Comparison of ENCODE assay signal across 11 mouse cellular contexts in genomic region chr9:97011454-97012195, GRCm38 (mm10). TPM values are rescaled to one million over a fixed set of nuclear protein-coding genes. Genes with fewer than 3 reads are reported as not detected.
DNase-seq lines count a peak whose midpoint lies in the region; ATAC-seq lines count a peak whose summit lies in the region.
"Had no signal": no experiment of that assay in that cellular context is flagged by ENCODE, and none has a peak within 500 bp of the region (broad histone marks: within the 10 kb centered on the region; RNA-seq: fewer than 3 reads in every experiment).

No protein-coding gene starts in this region.

- H3K4me1 ChIP-seq in midbrain, embryonic 11.5 days (ENCODE audit: control insufficient read depth, insufficient read depth, low read length), result peaks cover 53% of the 10 kb centered on the region
- H3K4me1 ChIP-seq: liver, embryonic 12.5 days had no signal

- ATAC-seq in midbrain, embryonic 11.5 days (ENCODE audit: low FRiP score), result no peak
- ATAC-seq: liver, embryonic 12.5 days had no signal

- intact Hi-C loops in gastrocnemius, postnatal 36 days (cut with DNase I), result no loop called here
- intact Hi-C loops in gastrocnemius, postnatal 14 days (cut with DNase I; ENCODE audit: low total_unique reads), result no loop called here

- no peaks in the 10 kb centered on the region for H3K27me3 ChIP-seq in midbrain, embryonic 11.5 days (ENCODE audit: control insufficient read depth, insufficient read depth, low read length)
- H3K27me3 ChIP-seq: embryonic facial prominence, embryonic 12.5 days had no signal

- H3K27ac ChIP-seq in midbrain, embryonic 11.5 days (ENCODE audit: low read depth, low read length), result no peak overlapping the region; the same call in 1 of the 2 replicates
- H3K27ac ChIP-seq: embryonic facial prominence, embryonic 12.5 days; liver, embryonic 12.5 days had no signal

- H3K36me3 ChIP-seq in midbrain, embryonic 11.5 days (ENCODE audit: control insufficient read depth, insufficient read depth, low read length), result no peaks in the 10 kb centered on the region; the same call in 1 of the 2 replicates
- H3K36me3 ChIP-seq: liver, embryonic 12.5 days had no signal

- H3K9ac ChIP-seq in midbrain, embryonic 11.5 days (ENCODE audit: low read length), result no peak overlapping the region; the same call in 1 of the 2 replicates
- H3K9ac ChIP-seq: embryonic facial prominence, embryonic 12.5 days; liver, embryonic 12.5 days had no signal

- H3K4me2 ChIP-seq in midbrain, embryonic 11.5 days, result peak overlapping the region; percentile 34; the same call in 1 of the 2 replicates
- H3K4me2 ChIP-seq: embryonic facial prominence, embryonic 12.5 days; liver, embryonic 12.5 days had no signal

- H3K9me3 ChIP-seq in midbrain, embryonic 11.5 days (ENCODE audit: control insufficient read depth, low read length), result no peaks in the 10 kb centered on the region
- H3K9me3 ChIP-seq: embryonic facial prominence, embryonic 12.5 days; liver, embryonic 12.5 days had no signal

- WGBS in midbrain, embryonic 11.5 days, result 53% methylated on average over 15 of the region's 15 CpGs

- peak; percentile 49 for DNase-seq in gastrocnemius, postnatal 10 days
- no peak for DNase-seq in gastrocnemius, postnatal 36 days
- peak; percentile 74 for DNase-seq in adrenal gland, adult 2 months
- DNase-seq in frontal cortex, postnatal 10 days (ENCODE audit: low spot score in 2 of 2), result peak; percentile 38 to 53
- DNase-seq in midbrain, embryonic 11.5 days (ENCODE audit: low spot score, missing footprints), result peak; percentile 82
- no peak for DNase-seq in urinary bladder, postnatal 10 days (ENCODE audit: low spot score)
- DNase-seq in gastrocnemius, postnatal 14 days, result no peak
- DNase-seq in spleen, postnatal 14 days (ENCODE audit: low spot score in 2 of 2), result no peak

- no peak overlapping the region for H3K4me3 ChIP-seq in midbrain, embryonic 11.5 days (ENCODE audit: low read depth, low read length)
- H3K4me3 ChIP-seq: embryonic facial prominence, embryonic 12.5 days; liver, embryonic 12.5 days had no signal

RNA-seq across cellular contexts. Expression of gene Spsb4, which starts 7.0 kb away (rescaled TPM):
- 1 to 10 TPM; 5.6 to 7.8 TPM for total RNA-seq in gastrocnemius, postnatal 10 days (2021)
- 1 to 10 TPM; 1.4 to 4.1 TPM for total RNA-seq in gastrocnemius, postnatal 36 days (2021)
- 1 to 10 TPM; 1.5 to 1.6 TPM for total RNA-seq in adrenal gland, adult 2 months (2021)
- polyA plus RNA-seq in adrenal gland, adult 2 months (2012; rRNA removed), result 1.6 and 2.0 TPM in 2 replicates
- 107 and 115 TPM in 2 replicates for polyA plus RNA-seq in midbrain, embryonic 11.5 days (2014; fragmentation: Nextera tagmentation; extraction: Ambion mirVana)
- total RNA-seq in gastrocnemius, postnatal 14 days (2021), result 1 to 10 TPM; 2.6 to 6.3 TPM
- total RNA-seq: neutrophil, adult 5-6 weeks had no signal

Comparison
In these comparisons a context has a peak if more than half of its experiments do, and no peak if none do; other contexts are left out.
1. DNase-seq: peak in gastrocnemius, postnatal 10 days (single experiment), adrenal gland, adult 2 months (single experiment), frontal cortex, postnatal 10 days (2 of 2) and midbrain, embryonic 11.5 days (single experiment); none in gastrocnemius, postnatal 36 days (0 of 2), urinary bladder, postnatal 10 days (single experiment), gastrocnemius, postnatal 14 days (single experiment) and spleen, postnatal 14 days (0 of 2).